Mouse (Mus musculus) hematopoietic stem cell, adult 5-6 weeks (primary cell): Measurements from ENCODE around the gene Gpr107. TPM values are rescaled to one million over a fixed set of nuclear protein-coding genes. Genes with fewer than 3 reads are reported as not detected.

Experiments
- ATAC-seq, 2 experiments: fragments of 125-278 bp in 1 of 2; replicated peaks in 1 of 2; 2 replicates each; pipeline ENCODE4 v1.8.0; 2016 to 2017; ENCODE audit warnings: inconsistent platforms in 2 of 2, mild to moderate bottlenecking in 2 of 2, moderate number of reproducible peaks in 2 of 2, low read depth in 1 of 2, moderate TSS enrichment in 1 of 2; ENCODE audit not compliant: low FRiP score in 2 of 2, poor library complexity in 2 of 2, severe bottlenecking in 2 of 2, insufficient read depth in 1 of 2, low TSS enrichment in 1 of 2
- total RNA-seq: library from RNA; stranded (forward); fragments of 172-1452, 232-1000 nt; gene quantifications from 2 replicates; pipeline ENCODE4 v1.2.3, GENCODE M21; 2017

The Gpr107 gene
- total RNA-seq, 1 experiment from 2014 or later: 11.8 TPM

DNA sequence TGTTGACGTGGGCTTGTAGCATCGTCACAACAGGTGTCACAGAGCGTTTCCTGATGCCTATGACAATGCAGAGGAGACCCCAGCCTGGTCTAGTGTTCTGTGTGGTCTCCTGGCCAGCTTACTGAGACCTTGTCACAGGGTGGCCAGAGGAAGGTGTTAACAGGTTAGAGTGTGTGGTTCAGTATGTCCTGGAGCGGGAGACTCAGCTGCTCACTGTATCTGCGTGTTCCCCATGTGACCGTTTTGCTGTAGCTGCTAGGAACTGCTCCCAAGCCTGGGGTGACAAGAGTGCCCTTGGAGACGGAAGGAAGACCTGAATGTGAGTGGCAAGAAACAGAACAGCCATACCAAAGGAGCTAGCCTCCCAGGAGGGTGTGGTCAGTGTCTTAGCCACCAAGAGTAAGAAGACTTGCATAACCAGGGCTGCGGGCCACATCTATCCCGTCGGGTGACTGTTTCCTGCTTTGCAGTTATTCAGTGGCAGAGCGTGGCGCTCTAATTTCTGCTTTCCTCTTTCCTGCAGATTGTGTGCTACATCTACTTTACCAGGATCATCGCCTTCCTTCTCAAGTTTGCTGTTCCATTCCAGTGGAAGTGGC is 56.5 kb downstream of the Gpr107 start:
- no peak for ATAC-seq

DNA sequence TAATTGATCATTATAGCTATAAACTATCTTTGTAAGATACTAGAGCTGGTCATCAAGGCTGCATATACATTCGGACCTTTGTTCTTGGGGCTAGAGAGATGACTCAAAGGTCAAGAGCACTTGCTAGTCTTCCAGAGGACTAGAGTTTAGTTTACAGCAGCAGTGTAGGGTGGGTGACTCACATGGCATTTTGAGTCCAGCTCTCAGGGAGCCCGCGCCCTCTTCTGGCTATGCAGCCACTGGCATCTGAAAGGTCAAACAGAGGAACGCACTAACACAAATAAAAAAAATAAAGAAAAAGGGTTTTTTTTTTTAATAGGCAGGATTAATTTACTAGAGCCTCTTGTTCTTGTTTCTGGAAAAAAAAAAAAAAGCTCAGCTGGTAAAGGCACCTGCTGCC is 57.4 kb downstream of the Gpr107 start:
- ATAC-seq: no peak

DNA sequence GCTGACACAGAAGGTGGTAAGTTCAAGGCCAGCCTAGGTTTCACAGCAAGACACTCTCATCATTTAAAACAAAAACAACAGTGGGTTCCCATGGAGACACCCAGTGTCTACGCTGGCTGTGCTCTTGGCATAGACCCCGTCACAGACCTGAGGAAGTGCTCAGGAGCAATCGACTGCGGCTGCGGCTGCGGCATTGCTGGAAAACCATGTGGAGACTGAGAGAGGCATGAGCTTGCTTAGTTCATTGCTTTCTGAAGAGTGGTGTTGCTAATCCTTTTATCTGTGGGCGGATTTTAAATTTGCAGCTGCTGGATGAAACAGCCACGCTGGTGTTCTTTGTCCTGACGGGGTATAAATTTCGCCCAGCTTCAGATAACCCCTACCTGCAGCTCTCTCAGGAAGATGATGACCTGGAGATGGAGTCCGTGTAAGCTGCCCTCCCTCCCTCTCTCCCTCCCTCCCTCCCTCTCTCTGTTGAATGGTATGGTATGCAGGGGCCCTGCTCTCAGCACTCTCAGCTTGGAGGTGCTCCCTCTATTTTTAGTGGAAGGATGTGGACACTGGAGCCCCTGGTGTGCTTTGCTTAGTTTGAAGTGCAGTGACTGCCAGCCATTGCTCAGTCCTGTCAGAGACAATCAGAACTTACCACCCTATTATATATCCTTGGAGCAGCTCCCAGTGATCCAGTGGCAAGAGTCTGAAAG is 58.2 kb downstream of the Gpr107 start:
- no peak for ATAC-seq

DNA sequence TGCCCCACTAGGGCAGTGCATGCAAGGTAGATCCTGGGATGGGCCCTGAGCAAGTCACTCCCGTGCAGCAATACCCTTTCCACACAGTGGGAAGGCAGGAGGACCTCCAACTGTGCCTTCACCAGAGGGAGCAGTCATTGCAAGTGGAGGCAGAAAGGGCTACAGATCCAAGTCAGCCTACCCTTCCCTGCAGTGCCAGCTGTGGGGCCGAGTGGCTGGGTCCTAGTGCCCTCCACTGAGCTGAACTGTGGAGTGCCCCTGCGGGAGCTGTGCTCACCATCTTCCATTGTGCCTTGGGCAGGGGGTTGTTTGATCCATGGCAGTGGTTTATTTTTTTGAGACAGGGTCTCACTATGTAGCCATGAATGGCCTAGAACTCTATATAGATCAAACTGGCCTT is 59.1 kb downstream of the Gpr107 start:
- ATAC-seq: no peak

DNA sequence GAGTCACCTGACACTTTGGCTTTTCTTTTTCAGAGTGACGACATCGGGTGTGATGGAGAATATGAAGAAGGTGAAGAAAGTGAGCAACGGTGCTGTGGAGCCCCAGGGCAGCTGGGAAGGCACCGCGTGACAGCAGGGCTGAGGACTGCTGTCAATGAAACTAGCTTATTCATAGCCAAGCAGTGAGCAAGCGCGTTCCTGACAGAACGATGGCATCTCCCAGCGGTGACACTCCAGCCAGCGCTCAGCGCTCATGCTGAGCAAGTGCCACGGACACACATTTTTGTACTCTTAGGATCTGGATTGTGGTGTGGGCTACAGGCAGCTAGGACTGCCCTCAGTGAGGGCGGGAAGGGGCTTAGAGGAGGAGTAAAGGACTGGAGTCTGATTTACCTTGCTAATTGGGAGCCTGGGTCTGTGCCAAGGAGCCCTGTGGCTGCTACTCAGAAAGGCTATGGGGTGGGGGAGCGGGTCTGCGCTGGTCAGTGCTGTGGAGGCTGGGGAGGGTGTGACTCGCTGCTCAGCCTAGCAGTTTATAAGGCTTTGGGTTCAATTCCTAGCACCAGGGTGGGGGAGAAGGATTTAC is 62.2 kb downstream of the Gpr107 start:
- no peak for ATAC-seq

DNA sequence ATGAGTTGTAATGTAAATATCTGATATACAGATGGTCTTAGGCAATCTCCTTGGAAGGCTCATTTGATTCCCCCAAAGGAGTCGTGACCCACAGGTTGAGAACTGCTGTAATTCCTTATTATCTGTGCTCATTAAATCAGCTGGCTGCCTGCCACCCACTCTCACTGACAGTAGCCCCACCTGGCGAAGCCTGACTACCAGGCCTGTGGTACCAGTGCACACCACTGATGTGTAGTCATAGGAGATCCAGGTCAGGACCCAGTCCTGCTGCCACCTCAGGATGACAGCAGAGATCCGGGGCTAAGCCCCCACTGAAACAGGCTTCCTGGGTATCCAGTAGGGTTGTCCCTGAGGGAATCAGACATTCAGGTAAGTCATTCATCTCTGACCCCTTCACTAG is 66.5 kb downstream of the Gpr107 start:
- no peak for ATAC-seq

DNA sequence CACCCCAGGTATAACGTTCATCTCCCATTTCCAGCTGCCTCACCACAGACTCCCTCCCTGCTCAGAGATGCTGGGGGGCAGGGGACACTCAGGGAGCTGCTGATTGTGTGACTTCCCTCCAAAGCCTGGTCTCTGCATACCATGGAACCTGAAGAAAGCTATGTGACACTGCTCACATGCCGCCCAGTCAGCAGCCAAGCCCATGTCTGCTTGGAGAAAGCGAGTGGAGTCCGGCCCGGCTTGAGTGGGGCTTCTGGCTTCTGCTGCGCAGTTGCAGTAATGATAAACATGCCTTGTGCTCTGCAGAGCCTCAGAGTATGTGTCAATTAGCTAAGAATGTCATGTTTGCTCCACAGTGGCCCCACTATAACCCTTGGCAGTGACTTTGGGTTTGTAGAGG is 67.4 kb downstream of the Gpr107 start:
- ATAC-seq: no peak

DNA sequence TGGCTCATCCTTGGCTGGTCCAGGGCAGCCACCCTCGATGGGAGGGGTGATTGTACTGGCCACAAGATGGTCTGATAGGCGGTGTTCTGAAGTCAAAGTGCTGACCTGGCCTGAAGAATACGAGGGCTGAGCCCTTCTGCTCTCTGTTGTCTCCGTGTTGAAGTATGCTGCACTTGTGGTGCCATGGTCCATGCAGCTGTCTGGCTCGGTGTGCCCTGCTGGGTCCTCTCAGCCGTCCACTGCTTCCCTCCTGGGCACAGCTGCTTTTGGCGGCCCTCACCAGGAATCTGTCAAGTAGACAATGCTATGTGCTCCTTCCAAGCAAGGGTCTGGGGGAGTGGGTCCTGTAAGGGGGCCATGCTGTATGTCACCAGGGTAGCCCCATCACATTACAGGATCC is 68.7 kb downstream of the Gpr107 start:
- no peak for ATAC-seq

DNA sequence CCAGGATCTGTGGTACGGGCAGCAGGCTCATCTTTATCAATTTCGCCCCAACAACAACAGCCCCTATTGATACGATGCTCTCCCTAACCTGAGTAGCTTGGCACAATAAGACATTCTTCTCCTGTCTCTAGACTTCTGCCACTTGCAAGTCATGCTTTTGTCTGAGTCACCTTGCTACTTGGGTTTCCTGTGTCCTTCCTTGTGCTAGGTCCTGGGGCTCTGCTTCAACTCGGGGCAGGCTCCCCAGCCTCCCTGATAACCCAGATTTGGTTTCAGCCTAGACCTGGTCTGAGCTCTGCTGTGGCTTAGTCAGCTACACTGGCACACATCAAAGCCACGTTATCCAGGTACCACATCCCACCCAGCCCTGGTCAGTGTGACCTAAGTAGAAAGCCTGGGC is 69.5 kb downstream of the Gpr107 start:
- ATAC-seq: peak; percentile 37 to 56; a peak in 1 of 4 replicates

DNA sequence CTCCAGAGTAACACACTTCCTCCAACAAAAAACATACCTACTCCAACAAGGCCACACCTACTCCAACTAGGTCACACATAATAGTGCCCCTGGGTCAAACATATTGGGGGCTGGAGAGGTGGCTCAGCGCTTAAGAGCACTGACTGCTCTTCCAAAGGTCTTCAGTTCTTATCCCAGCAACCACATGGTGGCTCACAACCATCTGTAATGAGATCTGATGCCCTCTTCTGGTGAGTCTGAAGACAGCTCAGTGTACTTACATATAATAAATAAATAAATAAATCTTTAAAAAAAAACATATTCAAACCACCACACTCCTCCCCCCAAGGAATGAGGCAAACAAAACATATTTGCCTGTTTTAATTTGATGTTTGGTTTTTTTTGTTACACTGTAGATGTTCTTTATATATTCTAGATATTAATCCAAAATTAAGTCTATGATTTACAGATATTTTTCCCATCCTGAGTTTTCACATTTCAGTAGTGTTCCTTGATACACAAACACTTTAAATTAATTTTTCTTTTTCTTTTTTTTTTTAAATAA is 76.7 kb downstream of the Gpr107 start:
- ATAC-seq: no peak

DNA sequence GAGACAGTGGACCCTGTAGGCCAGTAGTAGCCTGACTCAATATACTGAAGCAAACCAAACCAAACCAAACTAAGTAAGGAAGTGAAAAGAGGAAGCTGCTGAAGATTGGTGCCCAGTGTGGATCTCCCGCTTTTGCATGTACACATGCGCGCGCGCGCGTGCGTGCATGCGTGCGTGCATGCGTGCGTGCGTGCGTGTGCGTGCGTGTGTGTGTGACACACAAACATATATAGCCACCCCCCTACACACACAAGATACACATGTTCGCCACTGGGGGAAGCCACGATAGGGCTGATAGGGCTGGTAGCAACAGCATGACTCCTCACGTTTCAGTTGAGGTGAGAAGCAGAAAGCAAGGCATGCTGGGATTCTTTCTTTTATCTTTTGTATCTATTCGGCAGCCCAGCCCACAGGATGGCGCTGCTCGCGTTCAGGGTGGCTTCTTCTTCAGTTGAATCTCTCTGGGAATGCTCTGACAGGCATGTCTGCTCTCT is 87.1 kb downstream of the Gpr107 start:
- peak; percentile 76 to 81 for ATAC-seq

DNA sequence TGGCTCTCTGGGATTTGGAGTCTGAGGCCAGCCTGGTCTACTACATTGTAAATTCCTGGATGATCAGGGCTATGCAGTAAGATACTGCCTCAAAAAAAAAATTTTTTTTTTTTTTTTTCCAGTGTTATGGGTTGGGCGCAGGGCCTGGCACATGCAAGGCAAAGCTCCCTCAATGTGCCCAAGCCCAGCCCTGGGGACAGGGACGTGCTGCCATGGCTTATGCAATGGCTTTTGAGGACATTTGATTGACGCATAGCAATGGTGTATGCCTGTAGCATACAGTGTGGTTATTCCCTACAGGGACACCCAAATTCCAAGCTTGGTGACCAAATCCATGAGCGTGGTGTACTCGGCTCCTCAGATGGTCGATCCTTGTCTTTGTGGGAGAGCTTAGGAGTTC is 87.7 kb downstream of the Gpr107 start:
- ATAC-seq: no peak

DNA sequence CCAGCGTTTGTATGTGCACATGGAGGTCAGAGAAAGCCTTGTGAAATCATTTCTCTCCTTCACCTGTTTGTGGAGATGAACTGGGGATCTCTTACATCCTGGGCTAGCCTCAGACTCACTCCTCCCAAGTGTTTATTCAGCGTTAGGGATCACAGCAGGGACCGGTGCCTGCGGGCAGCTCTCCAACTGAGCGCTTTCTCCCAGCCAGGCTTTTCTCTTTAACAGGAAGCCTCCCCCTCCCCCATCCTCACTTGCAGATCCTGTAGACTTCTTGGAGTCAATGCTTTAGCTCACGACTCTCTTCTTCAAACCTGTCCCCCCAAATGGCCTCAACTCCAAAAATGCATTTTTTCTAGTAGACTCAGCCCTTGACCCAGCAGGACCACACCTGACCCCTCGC is 89.5 kb downstream of the Gpr107 start:
- ATAC-seq: no peak

DNA sequence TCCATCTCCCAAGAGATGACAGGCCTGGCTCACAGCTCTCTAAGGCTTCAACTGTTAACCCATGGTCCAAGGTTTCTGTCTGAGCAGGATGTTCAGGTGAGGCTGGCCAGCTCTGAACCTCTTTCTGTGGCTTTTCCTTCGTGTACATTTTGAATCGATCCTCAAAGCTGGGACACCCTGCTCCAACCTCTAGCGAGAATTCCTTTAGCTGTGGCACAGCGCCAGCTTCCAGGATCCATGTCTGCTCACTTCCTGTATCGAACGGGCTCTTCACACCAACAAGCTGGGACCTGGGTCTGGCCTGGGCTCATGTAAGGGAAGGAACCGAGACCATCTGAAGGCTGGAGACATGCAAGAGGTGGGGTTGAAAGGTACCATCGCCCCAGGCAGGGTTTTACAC is 92.1 kb downstream of the Gpr107 start:
- no peak for ATAC-seq

DNA sequence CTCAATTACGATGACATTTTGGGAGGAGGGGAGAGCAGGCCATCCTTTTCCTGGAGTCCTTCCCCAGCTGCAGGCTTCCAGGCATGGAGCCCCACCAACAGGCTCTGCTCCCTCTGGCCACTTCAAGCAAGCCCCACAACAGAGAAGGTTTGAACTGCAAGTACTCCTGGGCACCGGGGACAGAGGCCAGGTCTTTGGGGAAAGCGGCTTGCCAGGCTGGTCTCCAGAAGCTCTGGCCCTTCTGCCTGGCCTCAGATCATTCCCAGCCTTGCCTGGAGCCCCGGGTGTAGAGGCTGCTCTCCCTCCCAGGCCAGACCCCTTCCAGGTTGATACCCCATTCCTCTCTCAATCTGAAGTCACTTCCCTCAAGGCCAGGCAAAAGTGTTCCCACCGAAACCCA is 92.9 kb downstream of the Gpr107 start:
- ATAC-seq: no peak

DNA sequence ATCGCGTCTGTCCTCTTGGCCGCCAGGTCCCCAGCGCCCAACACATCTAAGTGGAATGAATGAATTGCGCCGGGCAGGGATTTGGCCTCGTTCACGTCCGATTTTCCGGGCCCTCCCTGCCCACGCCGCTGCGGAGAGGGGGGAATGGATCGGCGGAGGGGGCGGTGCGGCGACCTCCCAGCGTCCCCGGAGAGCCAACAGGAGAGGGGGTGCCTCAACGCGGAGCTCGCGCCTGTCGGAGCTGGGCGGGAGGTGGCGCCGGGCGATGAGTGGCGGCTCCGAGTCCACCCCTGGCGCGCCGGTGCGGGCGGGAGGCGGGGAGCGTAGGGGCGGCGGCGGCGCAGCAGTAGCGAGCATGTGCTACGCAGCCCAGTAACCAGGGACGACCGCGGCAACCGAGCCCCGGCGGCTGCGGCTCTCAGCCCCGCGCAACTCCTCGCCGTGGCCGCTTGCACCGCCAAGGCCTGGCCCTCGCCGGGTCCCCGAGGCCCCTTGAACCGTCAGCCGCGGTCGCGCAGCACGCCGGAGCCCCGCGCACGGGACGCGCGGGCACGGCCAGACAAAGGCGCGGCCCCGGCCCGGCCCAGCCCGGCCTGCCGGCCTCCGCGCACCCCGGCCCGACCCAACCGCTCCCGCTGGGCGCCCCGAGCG is 93.5 kb downstream of the Gpr107 start, which contains the start of gene Ncs1:
Gene Ncs1 (plus strand): TSS at position 333 of the 651 bp plus-strand sequence.
- peak; percentile 43 to 46 for ATAC-seq

DNA sequence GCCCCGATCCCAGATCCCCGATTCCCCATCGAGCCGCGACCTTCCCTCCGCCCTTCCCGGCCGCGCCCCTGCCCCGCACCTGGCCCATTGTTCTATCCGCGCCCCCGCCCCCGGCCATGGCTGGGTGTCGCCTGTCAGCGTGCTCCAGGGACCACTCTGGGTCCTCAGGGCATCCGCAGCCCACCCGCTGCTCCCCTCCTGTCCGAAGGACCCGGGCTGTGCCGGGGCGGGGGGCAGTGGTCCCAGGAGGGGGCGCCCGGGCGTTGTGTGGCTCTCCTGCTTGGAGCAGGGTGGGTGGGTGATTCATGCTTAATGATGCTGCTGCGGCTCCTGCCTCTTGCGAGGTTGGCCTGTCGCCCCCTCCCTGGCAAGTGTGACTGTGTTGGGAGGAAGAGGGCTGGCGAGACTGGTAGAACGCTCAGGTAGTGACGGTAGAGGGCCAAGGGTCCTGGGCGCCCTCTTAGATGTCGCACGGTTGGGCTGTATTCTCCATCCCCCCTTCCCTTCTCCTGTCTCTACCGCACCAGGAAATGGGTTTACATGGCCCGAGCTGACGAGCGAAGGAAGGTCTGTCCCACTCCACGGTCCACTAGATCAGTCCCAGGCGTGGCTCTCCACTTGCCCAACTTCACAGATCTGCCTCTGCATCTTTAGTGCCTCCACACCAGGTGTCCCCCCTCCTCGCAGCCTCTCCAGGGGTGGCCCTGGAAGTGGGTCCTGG is 94.3 kb downstream of the Gpr107 start:
- ATAC-seq: peak in 1 of 2 experiments; percentile 15; a peak in 1 of 4 replicates
